Mouse (Mus musculus) testis, adult 2 months (tissue): ENCODE measurements at regions not wholly inside any gene's neighbourhood (a gene's known extent, or its start where the extent isn't known, plus 50 kb on each side); places are given as distances from the start of the nearest gene placed in this dataset.

ENCODE experiments used
- CTCF ChIP-seq: fragments of 200-500 bp; IDR thresholded peaks from 2 replicates; pipeline ENCODE4 v1.5.1; 2012; ENCODE audit warnings: low read depth, mild to moderate bottlenecking, inconsistent platforms, low read length, moderate library complexity; ENCODE audit not compliant: control insufficient read depth, insufficient read depth, insufficient replicate concordance
- POLR2A ChIP-seq: fragments of 200-500 bp; IDR thresholded peaks from 2 replicates; pipeline ENCODE4 v1.6.1; 2012; ENCODE audit warnings: low read depth, mild to moderate bottlenecking, inconsistent platforms, low read length, moderate library complexity; ENCODE audit not compliant: control insufficient read depth

DNA sequence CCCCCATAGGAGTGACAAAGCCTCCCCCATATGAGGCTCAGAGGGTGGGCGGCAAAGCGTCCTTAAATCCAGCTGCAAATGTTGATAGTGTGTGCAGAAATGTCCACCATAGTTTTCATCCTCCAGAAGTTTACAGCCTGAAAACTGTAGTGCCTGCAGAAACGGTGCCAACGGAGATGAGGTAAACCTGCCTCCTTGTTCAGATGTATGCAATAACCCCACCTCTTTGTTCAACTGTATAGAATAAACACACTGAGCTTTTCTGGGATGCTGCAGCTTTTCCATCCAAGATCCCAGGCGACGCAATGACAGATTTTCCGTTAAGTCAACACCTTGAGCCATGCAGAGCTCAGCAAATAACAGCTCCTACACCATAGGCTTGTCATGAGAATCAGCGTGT lies 57.3 kb upstream of the Cd180 start:
- TF ChIP-seq CTCF (no peak), POLR2A (no peak)
